Mouse (Mus musculus) layer of hippocampus, postnatal 36 days (tissue): ENCODE data around the gene Gm20878. TPM values are rescaled to one million over a fixed set of nuclear protein-coding genes. Genes with fewer than 3 reads are reported as not detected.
"Not testable (repeated sequence)": the region's sequence is repeated elsewhere in the genome, so short reads cannot be mapped to it uniquely, and the experiment has no call there.

Source experiments
- DNase-seq, 2 experiments: peaks; one replicate each; pipeline ENCODE4 v3.0.0; 2022
- total RNA-seq, 2 experiments: library from RNA; stranded (reverse); gene quantifications; 2 replicates each; pipeline ENCODE4 v1.2.3; 2021

Gene Gm20878
- total RNA-seq = 10 to 100 TPM; 17.4 to 20.9 TPM

GRCm38 (mm10) chr4:41941272-41941671 lies at the start of gene Gm20878:
Gm20878 (plus strand) TSS chr4:41941572.
- not testable (repeated sequence) for DNase-seq

GRCm38 (mm10) chr4:41903310-41903709 lies 38.1 kb upstream of the Gm20878 start, which contains the start of gene Gm21541:
Gm21541 (plus strand) TSS chr4:41903610.
- DNase-seq = not testable (repeated sequence)

- not testable (repeated sequence) for DNase-seq
Measured at GRCm38 (mm10) chr4:41965758-41966157, 24.4 kb downstream of the Gm20878 start, which contains the start of gene Fam205a4. Fam205a4 (plus strand) TSS chr4:41966058.

Other genes starting within 250 kb of the Gm20878 start
- 10 to 100 TPM; 90.8 to 97.6 TPM for gene Cntfr, start 244.5 kb upstream of the Gm20878 start, total RNA-seq
- 10 to 100 TPM; 37.0 to 38.0 TPM for gene Il11ra1, start 241.6 kb upstream of the Gm20878 start, total RNA-seq
- gene Rpp25l, start 228.0 kb upstream of the Gm20878 start, total RNA-seq = 10 to 100 TPM; 30.0 to 33.1 TPM
- 100 to 1,000 TPM; 143 to 154 TPM for gene Dctn3, start 218.4 kb upstream of the Gm20878 start, total RNA-seq
- not detected for gene Arid3c, start 210.4 kb upstream of the Gm20878 start, total RNA-seq
- gene Galt, start 186.3 kb upstream of the Gm20878 start, total RNA-seq = 10 to 100 TPM; 51.5 to 52.1 TPM
- 10 to 100 TPM; 38.6 to 41.1 TPM for gene Sigmar1, start 185.4 kb upstream of the Gm20878 start, total RNA-seq
- 100 to 1,000 TPM; 137 to 138 TPM for gene Ccl27a, start 167.3 kb upstream of the Gm20878 start, total RNA-seq
- not detected for gene Gm21541, start 38.0 kb upstream of the Gm20878 start, total RNA-seq
- 1 to 10 TPM; 1.2 to 1.8 TPM for gene Fam205a4, start 24.5 kb downstream of the Gm20878 start, total RNA-seq
- gene Gm21093, start 93.2 kb downstream of the Gm20878 start, total RNA-seq = 1 to 10 TPM; 2.7 to 3.4 TPM
- gene Gm3893, start 149.6 kb downstream of the Gm20878 start, total RNA-seq = not detected
- 10 to 100 TPM; 13.5 to 15.8 TPM for gene Gm13304, start 173.2 kb downstream of the Gm20878 start, total RNA-seq
- 10 to 100 TPM in 1 of 2 experiments, 1 to 10 TPM in 1; 7.6 to 10.8 TPM for gene Gm13306, start 211.9 kb downstream of the Gm20878 start, total RNA-seq
- 1 to 10 TPM; 2.1 to 5.0 TPM for gene Gm13305, start 227.0 kb downstream of the Gm20878 start, total RNA-seq